Mouse (Mus musculus): ENCODE data around the gene Rbm42. TPM values are rescaled to one million over a fixed set of nuclear protein-coding genes. Genes with fewer than 3 reads are reported as not detected.

The Rbm42 gene
- polyA plus RNA-seq, 1 experiment, result 46.0 TPM

- Histone ChIP-seq H3K27ac (ENCODE audit: insufficient read depth, low read depth, low read length) (no peak overlapping the region), H3K27me3 (replicated peaks; ENCODE audit: control insufficient read depth, insufficient read depth, low read length) (no peaks in the 10 kb centered on the region), H3K4me1 (ENCODE audit: control insufficient read depth, insufficient read depth, low read length) (no peaks in the 10 kb centered on the region), H3K36me3 (ENCODE audit: control insufficient read depth, insufficient read depth, low read length) (no peaks in the 10 kb centered on the region), H3K4me3 (ENCODE audit: insufficient read depth, low read depth, low read length) (no peak overlapping the region)
- WGBS, result 58% methylated on average over 5 of the region's 5 CpGs
- no peak for DNase-seq
- 0 out of 2 replicates have a peak, but pooled peaks have one; percentile 8 for TF ChIP-seq CTCF (conservative IDR thresholded peaks at IDR 0.05; ENCODE audit: insufficient read depth, insufficient read length, low read depth, low read length)
- TF ChIP-seq POLR2A (IDR thresholded peaks at IDR 0.05; ENCODE audit: low read depth, low read length), result no peak
Measured at GRCm38 (mm10) chr7:30678263-30678975, 28.3 kb upstream of the Rbm42 start.

GRCm38 (mm10) chr7:30671480-30671879 lies 21.4 kb upstream of the Rbm42 start, which contains the start of gene Pmis2:
Gene Pmis2 (minus strand): TSS chr7:30671605.
- WGBS, result 74% methylated on average over 9 of the region's 9 CpGs
- TF ChIP-seq CTCF (conservative IDR thresholded peaks at IDR 0.05; ENCODE audit: insufficient read depth, insufficient read length, low read depth, low read length), result no peak
- TF ChIP-seq POLR2A (IDR thresholded peaks at IDR 0.05; ENCODE audit: low read depth, low read length), result no peak
- Histone ChIP-seq H3K36me3 (ENCODE audit: control insufficient read depth, insufficient read depth, low read length) (no peaks in the 10 kb centered on the region), H3K4me1 (ENCODE audit: control insufficient read depth, insufficient read depth, low read length) (peaks cover 2% of the 10 kb centered on the region; the same call in 1 of the 2 replicates), H3K27ac (ENCODE audit: insufficient read depth, low read depth, low read length) (no peak within 1 kb of the TSS), H3K27me3 (replicated peaks; ENCODE audit: control insufficient read depth, insufficient read depth, low read length) (no peaks in the 10 kb centered on the region), H3K4me3 (ENCODE audit: insufficient read depth, low read depth, low read length) (no peak within 1 kb of the TSS)
- no peak for DNase-seq

GRCm38 (mm10) chr7:30669229-30669628 lies 19.1 kb upstream of the Rbm42 start:
- peak; percentile 51 for TF ChIP-seq CTCF (conservative IDR thresholded peaks at IDR 0.05; ENCODE audit: insufficient read depth, insufficient read length, low read depth, low read length)
- TF ChIP-seq POLR2A (IDR thresholded peaks at IDR 0.05; ENCODE audit: low read depth, low read length), result no peak
- Histone ChIP-seq H3K4me1 (ENCODE audit: control insufficient read depth, insufficient read depth, low read length) (peaks cover 2% of the 10 kb centered on the region), H3K27me3 (replicated peaks; ENCODE audit: control insufficient read depth, insufficient read depth, low read length) (no peaks in the 10 kb centered on the region), H3K4me3 (ENCODE audit: insufficient read depth, low read depth, low read length) (no peak overlapping the region), H3K27ac (ENCODE audit: insufficient read depth, low read depth, low read length) (no peak overlapping the region), H3K36me3 (ENCODE audit: control insufficient read depth, insufficient read depth, low read length) (no peaks in the 10 kb centered on the region)
- 25% methylated on average over 3 of the region's 3 CpGs for WGBS
- peak; percentile 44 for DNase-seq

GRCm38 (mm10) chr7:30665321-30665720 lies 15.2 kb upstream of the Rbm42 start:
- WGBS, result 5% methylated on average over 11 of the region's 11 CpGs
- H3K27me3 ChIP-seq (replicated peaks; ENCODE audit: control insufficient read depth, insufficient read depth, low read length), result no peaks in the 10 kb centered on the region
- peaks cover 2% of the 10 kb centered on the region for H3K4me1 ChIP-seq (ENCODE audit: control insufficient read depth, insufficient read depth, low read length)
- no peak overlapping the region for H3K27ac ChIP-seq (ENCODE audit: insufficient read depth, low read depth, low read length)
- H3K4me3 ChIP-seq (ENCODE audit: insufficient read depth, low read depth, low read length), result peak overlapping the region; percentile 76
- DNase-seq, result no peak
- H3K36me3 ChIP-seq (ENCODE audit: control insufficient read depth, insufficient read depth, low read length), result no peaks in the 10 kb centered on the region
- TF ChIP-seq POLR2A (IDR thresholded peaks at IDR 0.05; ENCODE audit: low read depth, low read length) (no peak), CTCF (conservative IDR thresholded peaks at IDR 0.05; ENCODE audit: insufficient read depth, insufficient read length, low read depth, low read length) (no peak)

GRCm38 (mm10) chr7:30664529-30665200 lies 14.5 kb upstream of the Rbm42 start, which contains the start of gene Haus5:
Gene Haus5 (minus strand): TSS chr7:30664994.
- peak; percentile 93 for DNase-seq
- peak; percentile 32 for TF ChIP-seq POLR2A (IDR thresholded peaks at IDR 0.05; ENCODE audit: low read depth, low read length)
- no peak for TF ChIP-seq CTCF (conservative IDR thresholded peaks at IDR 0.05; ENCODE audit: insufficient read depth, insufficient read length, low read depth, low read length)
- no peaks in the 10 kb centered on the region for H3K27me3 ChIP-seq (replicated peaks; ENCODE audit: control insufficient read depth, insufficient read depth, low read length)
- no peaks in the 10 kb centered on the region for H3K36me3 ChIP-seq (ENCODE audit: control insufficient read depth, insufficient read depth, low read length)
- H3K4me1 ChIP-seq (ENCODE audit: control insufficient read depth, insufficient read depth, low read length), result peaks cover 2% of the 10 kb centered on the region
- no peak within 1 kb of the TSS for H3K27ac ChIP-seq (ENCODE audit: insufficient read depth, low read depth, low read length)
- H3K4me3 ChIP-seq (ENCODE audit: insufficient read depth, low read depth, low read length), result peak within 1 kb of the TSS; percentile 76
- under 1% methylated on average over 34 of the region's 34 CpGs for WGBS

- DNase-seq, result no peak
- 25% methylated on average over 4 of the region's 4 CpGs for WGBS
- 0 out of 2 replicates have a peak, but pooled peaks cover 1% of the 10 kb centered on the region for H3K27me3 ChIP-seq (replicated peaks; ENCODE audit: control insufficient read depth, insufficient read depth, low read length)
- no peak for TF ChIP-seq CTCF (conservative IDR thresholded peaks at IDR 0.05; ENCODE audit: insufficient read depth, insufficient read length, low read depth, low read length)
- TF ChIP-seq POLR2A (IDR thresholded peaks at IDR 0.05; ENCODE audit: low read depth, low read length), result no peak
- no peak overlapping the region for H3K4me3 ChIP-seq (ENCODE audit: insufficient read depth, low read depth, low read length)
- no peaks in the 10 kb centered on the region for H3K4me1 ChIP-seq (ENCODE audit: control insufficient read depth, insufficient read depth, low read length)
- 0 out of 2 replicates have a peak, but pooled peaks cover 1% of the 10 kb centered on the region for H3K36me3 ChIP-seq (ENCODE audit: control insufficient read depth, insufficient read depth, low read length)
- H3K27ac ChIP-seq (ENCODE audit: insufficient read depth, low read depth, low read length), result no peak overlapping the region
Measured at GRCm38 (mm10) chr7:30639083-30639482, 11.0 kb downstream of the Rbm42 start.

- Histone ChIP-seq H3K27me3 (replicated peaks; ENCODE audit: control insufficient read depth, insufficient read depth, low read length) (0 out of 2 replicates have a peak, but pooled peaks cover 1% of the 10 kb centered on the region), H3K4me3 (ENCODE audit: insufficient read depth, low read depth, low read length) (no peak overlapping the region), H3K27ac (ENCODE audit: insufficient read depth, low read depth, low read length) (no peak overlapping the region), H3K36me3 (ENCODE audit: control insufficient read depth, insufficient read depth, low read length) (no peaks in the 10 kb centered on the region), H3K4me1 (ENCODE audit: control insufficient read depth, insufficient read depth, low read length) (no peaks in the 10 kb centered on the region)
- DNase-seq, result no peak
- no peak for TF ChIP-seq POLR2A (IDR thresholded peaks at IDR 0.05; ENCODE audit: low read depth, low read length)
- no peak for TF ChIP-seq CTCF (conservative IDR thresholded peaks at IDR 0.05; ENCODE audit: insufficient read depth, insufficient read length, low read depth, low read length)
- WGBS, result 27% methylated on average over 11 of the region's 11 CpGs
Measured at GRCm38 (mm10) chr7:30636395-30636794, 13.7 kb downstream of the Rbm42 start.
